Mouse (Mus musculus): ENCODE measurements around the gene Taar6. TPM values are rescaled to one million over a fixed set of nuclear protein-coding genes. Genes with fewer than 3 reads are reported as not detected.
A peak's percentile ranks its signal among the peaks of the same experiment; 100 is the strongest.

Gene Taar6
- polyA plus RNA-seq, 1 experiment from 2014 or later = not detected

- peaks cover 3% of the 10 kb centered on the region; the same call in 1 of the 2 replicates for H3K4me1 ChIP-seq
- H3K4me2 ChIP-seq = no peak within 1 kb of the TSS
- H3K9ac ChIP-seq = no peak within 1 kb of the TSS
- H3K36me3 ChIP-seq = no peaks in the 10 kb centered on the region
- H3K27ac ChIP-seq (replicated peaks) = no peak within 1 kb of the TSS
- H3K9me3 ChIP-seq = no peaks in the 10 kb centered on the region
- no peak for ATAC-seq (ENCODE audit: extremely low read depth, insufficient number of reproducible peaks, low FRiP score, low TSS enrichment)
- WGBS = 79% methylated on average over 11 of the region's 11 CpGs
- no peaks in the 10 kb centered on the region for H3K27me3 ChIP-seq (replicated peaks)
- H3K4me3 ChIP-seq = no peak within 1 kb of the TSS
Measured at GRCm38 (mm10) chr10:23970656-23971165, 14.7 kb downstream of the Taar6 start, which contains the start of gene Taar5. Gene Taar5, plus strand, starts transcription at chr10:23970706.

- H3K27me3 ChIP-seq (replicated peaks) = no peaks in the 10 kb centered on the region
- no peaks in the 10 kb centered on the region for H3K36me3 ChIP-seq
- no peak overlapping the region for H3K9ac ChIP-seq
- H3K27ac ChIP-seq (replicated peaks) = no peak overlapping the region
- WGBS = 76% methylated on average over 6 of the region's 6 CpGs
- H3K9me3 ChIP-seq = no peaks in the 10 kb centered on the region
- ATAC-seq (ENCODE audit: extremely low read depth, insufficient number of reproducible peaks, low FRiP score, low TSS enrichment) = no peak
- peaks cover 9% of the 10 kb centered on the region; the same call in 1 of the 2 replicates for H3K4me1 ChIP-seq
- no peak overlapping the region for H3K4me3 ChIP-seq
- H3K4me2 ChIP-seq = no peak overlapping the region
Measured at GRCm38 (mm10) chr10:23964921-23965610, 20.4 kb downstream of the Taar6 start.

GRCm38 (mm10) chr10:23963444-23963843 is 22.0 kb downstream of the Taar6 start:
- no peaks in the 10 kb centered on the region for H3K27me3 ChIP-seq (replicated peaks)
- no peaks in the 10 kb centered on the region for H3K36me3 ChIP-seq
- no peak for ATAC-seq (ENCODE audit: extremely low read depth, insufficient number of reproducible peaks, low FRiP score, low TSS enrichment)
- WGBS = 34% methylated on average over 3 of the region's 3 CpGs
- H3K27ac ChIP-seq (replicated peaks) = peak overlapping the region; percentile 59; the same call in 1 of the 2 replicates
- H3K9ac ChIP-seq = no peak overlapping the region
- no peak overlapping the region for H3K4me2 ChIP-seq
- H3K9me3 ChIP-seq = no peaks in the 10 kb centered on the region
- H3K4me3 ChIP-seq = no peak overlapping the region
- peaks cover 9% of the 10 kb centered on the region; the same call in 1 of the 2 replicates for H3K4me1 ChIP-seq

- 88% methylated on average over 13 of the region's 13 CpGs for WGBS
- Histone ChIP-seq H3K36me3 (no peaks in the 10 kb centered on the region), H3K27ac (replicated peaks) (no peak within 1 kb of the TSS), H3K9ac (no peak within 1 kb of the TSS), H3K4me3 (no peak within 1 kb of the TSS), H3K27me3 (replicated peaks) (no peaks in the 10 kb centered on the region), H3K4me1 (peaks cover 15% of the 10 kb centered on the region; the same call in 1 of the 2 replicates), H3K9me3 (no peaks in the 10 kb centered on the region), H3K4me2 (no peak within 1 kb of the TSS)
- no peak for ATAC-seq (ENCODE audit: extremely low read depth, insufficient number of reproducible peaks, low FRiP score, low TSS enrichment)
Measured at GRCm38 (mm10) chr10:23960444-23960915, 25.0 kb downstream of the Taar6 start, which contains the start of gene Taar4. Gene Taar4, plus strand, starts transcription at chr10:23960494.

- no peaks in the 10 kb centered on the region for H3K9me3 ChIP-seq
- H3K27ac ChIP-seq (replicated peaks) = no peak overlapping the region
- H3K4me1 ChIP-seq = peaks cover 20% of the 10 kb centered on the region; the same call in 1 of the 2 replicates
- H3K36me3 ChIP-seq = no peaks in the 10 kb centered on the region
- no peak overlapping the region for H3K4me2 ChIP-seq
- H3K27me3 ChIP-seq (replicated peaks) = no peaks in the 10 kb centered on the region
- H3K4me3 ChIP-seq = no peak overlapping the region
- 53% methylated on average over 3 of the region's 3 CpGs for WGBS
- H3K9ac ChIP-seq = no peak overlapping the region
- ATAC-seq (ENCODE audit: extremely low read depth, insufficient number of reproducible peaks, low FRiP score, low TSS enrichment) = no peak
Measured at GRCm38 (mm10) chr10:23959071-23959470, 26.4 kb downstream of the Taar6 start.

- Histone ChIP-seq H3K27me3 (replicated peaks) (no peaks in the 10 kb centered on the region), H3K9me3 (no peaks in the 10 kb centered on the region), H3K27ac (replicated peaks) (no peak overlapping the region), H3K4me3 (no peak overlapping the region), H3K36me3 (no peaks in the 10 kb centered on the region), H3K9ac (no peak overlapping the region), H3K4me2 (no peak overlapping the region), H3K4me1 (peaks cover 11% of the 10 kb centered on the region)
- no peak for ATAC-seq (ENCODE audit: extremely low read depth, insufficient number of reproducible peaks, low FRiP score, low TSS enrichment)
- 67% methylated on average over 6 of the region's 6 CpGs for WGBS
Measured at GRCm38 (mm10) chr10:23951714-23952113, 33.7 kb downstream of the Taar6 start.

- no peak within 1 kb of the TSS for H3K4me3 ChIP-seq
- peaks cover 9% of the 10 kb centered on the region for H3K4me1 ChIP-seq
- H3K9me3 ChIP-seq = no peaks in the 10 kb centered on the region
- H3K27me3 ChIP-seq (replicated peaks) = no peaks in the 10 kb centered on the region
- H3K4me2 ChIP-seq = no peak within 1 kb of the TSS
- 81% methylated on average over 16 of the region's 16 CpGs for whole genome bisulfite sequencing
- H3K36me3 ChIP-seq = no peaks in the 10 kb centered on the region
- H3K9ac ChIP-seq = no peak within 1 kb of the TSS
- no peak within 1 kb of the TSS for H3K27ac ChIP-seq (replicated peaks)
- no peak for ATAC-seq (ENCODE audit: extremely low read depth, insufficient number of reproducible peaks, low FRiP score, low TSS enrichment)
Measured at GRCm38 (mm10) chr10:23949508-23950005, 35.9 kb downstream of the Taar6 start, which contains the start of gene Taar3. Gene Taar3, plus strand, starts transcription at chr10:23949558.

GRCm38 (mm10) chr10:23948026-23948425 is 37.4 kb downstream of the Taar6 start:
- 45% methylated on average over 7 of the region's 7 CpGs for WGBS
- ATAC-seq (ENCODE audit: extremely low read depth, insufficient number of reproducible peaks, low FRiP score, low TSS enrichment) = no peak
- H3K4me1 ChIP-seq = peaks cover 5% of the 10 kb centered on the region

GRCm38 (mm10) chr10:23942465-23942864 is 43.0 kb downstream of the Taar6 start:
- WGBS = 68% methylated on average over 5 of the region's 5 CpGs

More at GRCm38 (mm10) chr10:23948026-23948425, 37.4 kb downstream of the Taar6 start:
- Histone ChIP-seq H3K36me3 (no peaks in the 10 kb centered on the region), H3K9me3 (no peaks in the 10 kb centered on the region), H3K9ac (no peak overlapping the region), H3K4me2 (no peak overlapping the region), H3K27ac (replicated peaks) (no peak overlapping the region), H3K27me3 (replicated peaks) (no peaks in the 10 kb centered on the region), H3K4me3 (no peak overlapping the region)

GRCm38 (mm10) chr10:23938312-23938711 is 47.1 kb downstream of the Taar6 start, which contains the start of gene Taar2:
Gene Taar2, plus strand, starts transcription at chr10:23938572.
- 54% methylated on average over 6 of the region's 6 CpGs for WGBS
- Histone ChIP-seq H3K27ac (replicated peaks) (no peak within 1 kb of the TSS), H3K4me3 (no peak within 1 kb of the TSS), H3K4me2 (no peak within 1 kb of the TSS), H3K9me3 (no peaks in the 10 kb centered on the region), H3K27me3 (replicated peaks) (no peaks in the 10 kb centered on the region), H3K36me3 (no peaks in the 10 kb centered on the region), H3K9ac (no peak within 1 kb of the TSS), H3K4me1 (no peaks in the 10 kb centered on the region)
- ATAC-seq (ENCODE audit: extremely low read depth, insufficient number of reproducible peaks, low FRiP score, low TSS enrichment) = no peak

More at GRCm38 (mm10) chr10:23942465-23942864, 43.0 kb downstream of the Taar6 start:
- Histone ChIP-seq H3K4me1 (no peaks in the 10 kb centered on the region), H3K4me3 (no peak overlapping the region), H3K4me2 (no peak overlapping the region), H3K9ac (no peak overlapping the region), H3K36me3 (no peaks in the 10 kb centered on the region), H3K9me3 (no peaks in the 10 kb centered on the region), H3K27me3 (replicated peaks) (no peaks in the 10 kb centered on the region), H3K27ac (replicated peaks) (no peak overlapping the region)
- ATAC-seq (ENCODE audit: extremely low read depth, insufficient number of reproducible peaks, low FRiP score, low TSS enrichment) = no peak

- no peaks in the 10 kb centered on the region for H3K4me1 ChIP-seq
- H3K4me3 ChIP-seq = no peak overlapping the region
- H3K9me3 ChIP-seq = no peaks in the 10 kb centered on the region
- no peak for ATAC-seq (ENCODE audit: extremely low read depth, insufficient number of reproducible peaks, low FRiP score, low TSS enrichment)
- no peak overlapping the region for H3K9ac ChIP-seq
- H3K4me2 ChIP-seq = no peak overlapping the region
- no peak overlapping the region for H3K27ac ChIP-seq (replicated peaks)
- H3K27me3 ChIP-seq (replicated peaks) = no peaks in the 10 kb centered on the region
- WGBS = 46% methylated on average over 4 of the region's 4 CpGs
- no peaks in the 10 kb centered on the region for H3K36me3 ChIP-seq
Measured at GRCm38 (mm10) chr10:23937613-23938012, 47.8 kb downstream of the Taar6 start.
